Mouse (Mus musculus) frontal cortex, adult 2 months (tissue): ENCODE measurements around the gene Palm. TPM values are rescaled to one million over a fixed set of nuclear protein-coding genes. Genes with fewer than 3 reads are reported as not detected.

Source experiments
- DNase-seq, 2 experiments: peaks; one replicate each; pipeline ENCODE4 v3.0.0; 2022; ENCODE audit warnings: low spot score in 1 of 2; ENCODE audit errors: extremely low spot score in 1 of 2
- polyA plus RNA-seq: library from polyadenylated mRNA; depleted of rRNA; stranded (reverse); fragments of >200 nt; gene quantifications from 2 replicates; pipeline ENCODE4 v1.2.3, GENCODE M21; 2012

Gene Palm
- polyA plus RNA-seq, 1 experiment: 370 TPM

GRCm38 (mm10) chr10:79795905-79796304 is 2.5 kb downstream of the Palm start:
- DNase-seq: no peak

GRCm38 (mm10) chr10:79797326-79797725 is 4.0 kb downstream of the Palm start:
- no peak for DNase-seq

- no peak for DNase-seq
Measured at GRCm38 (mm10) chr10:79798289-79798928, 5.0 kb downstream of the Palm start.

- DNase-seq: no peak
Measured at GRCm38 (mm10) chr10:79800508-79800907, 7.1 kb downstream of the Palm start.

GRCm38 (mm10) chr10:79801837-79802236 is 8.5 kb downstream of the Palm start:
- no peak for DNase-seq

GRCm38 (mm10) chr10:79802331-79802971 is 9.1 kb downstream of the Palm start:
- DNase-seq: peak in 1 of 2 experiments; percentile 65

GRCm38 (mm10) chr10:79803716-79804323 is 10.4 kb downstream of the Palm start:
- DNase-seq: peak; percentile 92 to 97

- DNase-seq: no peak
Measured at GRCm38 (mm10) chr10:79805636-79806035, 12.3 kb downstream of the Palm start.

GRCm38 (mm10) chr10:79806331-79806730 is 13.0 kb downstream of the Palm start:
- no peak for DNase-seq

- DNase-seq: no peak
Measured at GRCm38 (mm10) chr10:79806972-79807371, 13.6 kb downstream of the Palm start.

GRCm38 (mm10) chr10:79807826-79808225 is 14.5 kb downstream of the Palm start:
- no peak for DNase-seq

- DNase-seq: no peak
Measured at GRCm38 (mm10) chr10:79808728-79809127, 15.4 kb downstream of the Palm start.

GRCm38 (mm10) chr10:79811736-79812637 is 18.6 kb downstream of the Palm start:
- DNase-seq: peak; percentile 63 to 96

- no peak for DNase-seq
Measured at GRCm38 (mm10) chr10:79814271-79814842, 21.0 kb downstream of the Palm start.

- no peak for DNase-seq
Measured at GRCm38 (mm10) chr10:79815671-79816494, 22.5 kb downstream of the Palm start.

- no peak for DNase-seq
Measured at GRCm38 (mm10) chr10:79817111-79817510, 23.7 kb downstream of the Palm start.

GRCm38 (mm10) chr10:79818225-79818624 is 24.9 kb downstream of the Palm start:
- no peak for DNase-seq

GRCm38 (mm10) chr10:79819606-79820005 is 26.2 kb downstream of the Palm start:
- no peak for DNase-seq

GRCm38 (mm10) chr10:79820277-79820676 is 26.9 kb downstream of the Palm start:
- no peak for DNase-seq

- DNase-seq: no peak
Measured at GRCm38 (mm10) chr10:79820782-79821181, 27.4 kb downstream of the Palm start, which contains the start of gene Misp. TSS of gene Misp (plus strand) at chr10:79820989.
